11 mouse cellular contexts compared by ENCODE assay signal in the genomic region with DNA sequence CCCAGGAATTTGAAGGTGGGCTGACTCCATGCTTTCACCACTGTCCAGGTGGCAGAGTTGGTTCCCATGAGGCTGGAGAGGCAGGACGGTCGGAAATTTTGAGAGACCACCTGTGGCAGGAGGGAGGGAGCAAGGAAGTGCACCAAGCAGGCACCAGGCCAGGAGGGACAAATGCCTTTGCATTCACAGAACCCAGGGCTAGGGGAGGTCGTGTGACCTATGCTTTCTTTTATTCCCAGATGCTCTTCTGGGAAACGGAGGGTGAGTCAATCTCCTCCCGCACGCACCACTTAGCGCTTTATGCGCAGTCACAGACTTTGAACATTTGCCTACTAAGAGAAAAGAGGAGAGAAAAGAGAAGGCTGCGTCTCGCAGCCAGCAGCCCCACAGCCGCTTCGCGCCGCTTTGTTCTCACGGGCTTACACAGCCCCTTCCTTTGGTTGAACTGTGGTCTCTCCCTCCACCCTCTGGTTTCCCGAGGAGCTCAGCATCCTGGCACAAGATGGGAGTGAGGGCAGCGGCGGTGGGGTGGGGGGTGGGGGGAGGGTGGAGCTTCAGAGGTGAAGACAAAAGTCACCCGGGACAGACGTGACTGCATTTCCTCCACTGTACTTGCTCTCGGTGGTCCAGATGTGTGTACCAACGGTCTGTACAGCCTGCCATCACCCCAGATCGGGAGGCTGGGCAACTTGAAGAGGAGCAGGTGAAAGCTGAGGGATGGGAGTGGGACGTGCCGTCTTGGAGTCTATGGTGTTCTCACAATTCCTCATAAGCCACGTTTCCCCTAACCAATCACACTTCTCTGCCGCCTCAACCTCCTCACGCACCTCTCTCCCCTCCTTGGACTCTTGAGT. TPM values are rescaled to one million over a fixed set of nuclear protein-coding genes. Genes with fewer than 3 reads are reported as not detected.
DNase-seq lines count a peak whose midpoint lies in the region; ATAC-seq and TF ChIP-seq lines count a peak whose summit lies in the region.
"Had no signal": no experiment of that assay in that cellular context is flagged by ENCODE, and none has a peak within 500 bp of the region (broad histone marks: within the 10 kb centered on the region; RNA-seq: fewer than 3 reads in every experiment).

No protein-coding gene starts in this region.

- H3K4me3 ChIP-seq in heart, embryonic 14.5 days (ENCODE audit: control insufficient read depth in 1 of 2, insufficient read depth in 1 of 2, low read depth in 1 of 2, low read length in 2 of 2), result peak overlapping the region; percentile 21 to 32
- peak overlapping the region; percentile 31 for H3K4me3 ChIP-seq in hindbrain, embryonic 13.5 days
- H3K4me3 ChIP-seq in midbrain, postnatal 0 days (ENCODE audit: low read depth, low read length), result peak overlapping the region; percentile 30; the same call in 1 of the 2 replicates
- H3K4me3 ChIP-seq: myocyte had no signal

- H3K27me3 ChIP-seq in heart, embryonic 14.5 days (ENCODE audit: control insufficient read depth, insufficient read depth, low read length), result peaks cover 22% of the 10 kb centered on the region
- H3K27me3 ChIP-seq in hindbrain, embryonic 13.5 days, result peaks cover 20% of the 10 kb centered on the region
- peaks cover 7% of the 10 kb centered on the region; the same call in 1 of the 2 replicates for H3K27me3 ChIP-seq in midbrain, postnatal 0 days (ENCODE audit: insufficient read depth, low read length)

- intact Hi-C loops in left cerebral cortex, postnatal 25 days (cut with DNase I), result no loop called here

- DNase-seq in heart, adult 11 months, result no peak
- peak; percentile 51 for DNase-seq in embryo, embryonic 10 days (ENCODE audit: low spot score)
- DNase-seq in midbrain, postnatal 0 days (ENCODE audit: low spot score), result peak; percentile 27
- DNase-seq in adrenal gland, postnatal 10 days, result no peak
- no peak for DNase-seq in left cerebral cortex, postnatal 25 days (ENCODE audit: low spot score in 2 of 2)
- no peak for DNase-seq in layer of hippocampus, adult 18-20 months (ENCODE audit: low spot score in 2 of 2)
- DNase-seq: kidney, postnatal 14 days had no signal

- no peak overlapping the region for H3K27ac ChIP-seq in heart, embryonic 14.5 days (replicated peaks in 1 of 2; ENCODE audit: control insufficient read depth in 1 of 2, insufficient read depth in 1 of 2, low read depth in 2 of 2, low read length in 2 of 2)
- no peak overlapping the region for H3K27ac ChIP-seq in hindbrain, embryonic 13.5 days
- no peak overlapping the region for H3K27ac ChIP-seq in midbrain, postnatal 0 days (ENCODE audit: low read depth, low read length)

- H3K9me3 ChIP-seq in heart, embryonic 14.5 days (ENCODE audit: control insufficient read depth, low read length), result no peaks in the 10 kb centered on the region
- no peaks in the 10 kb centered on the region for H3K9me3 ChIP-seq in hindbrain, embryonic 13.5 days
- H3K9me3 ChIP-seq in midbrain, postnatal 0 days (ENCODE audit: low read length), result no peaks in the 10 kb centered on the region

- ATAC-seq in heart, embryonic 14.5 days (ENCODE audit: insufficient number of reproducible peaks, insufficient read depth, low FRiP score, low read depth), result no peak
- peak; percentile 75 for ATAC-seq in hindbrain, embryonic 13.5 days (ENCODE audit: low FRiP score)
- 0 out of 2 replicates have a peak, but pooled peaks have one; percentile 27 for ATAC-seq in midbrain, postnatal 0 days (ENCODE audit: low FRiP score)

- H3K36me3 ChIP-seq in heart, embryonic 14.5 days (ENCODE audit: control insufficient read depth, insufficient read depth, low read length), result no peaks in the 10 kb centered on the region
- no peaks in the 10 kb centered on the region for H3K36me3 ChIP-seq in hindbrain, embryonic 13.5 days
- H3K36me3 ChIP-seq in midbrain, postnatal 0 days (ENCODE audit: insufficient read depth, low read length), result no peaks in the 10 kb centered on the region

- 4% methylated on average over 28 of the region's 28 CpGs for WGBS in heart, embryonic 14.5 days
- 3% methylated on average over 28 of the region's 28 CpGs for WGBS in hindbrain, embryonic 13.5 days
- 3% methylated on average over 28 of the region's 28 CpGs for WGBS in midbrain, postnatal 0 days

- peaks cover 0 to 6% of the 10 kb centered on the region in 2 experiments; a peak in 2 of 4 replicates for H3K4me1 ChIP-seq in heart, embryonic 14.5 days (ENCODE audit: control insufficient read depth in 2 of 2, insufficient read depth in 2 of 2, low read length in 2 of 2)
- peaks cover 14% of the 10 kb centered on the region for H3K4me1 ChIP-seq in hindbrain, embryonic 13.5 days (replicated peaks)
- peaks cover 3% of the 10 kb centered on the region; the same call in 1 of the 2 replicates for H3K4me1 ChIP-seq in midbrain, postnatal 0 days (ENCODE audit: insufficient read depth, low read length)

- peak overlapping the region; percentile 52; the same call in 1 of the 2 replicates for H3K9ac ChIP-seq in heart, embryonic 14.5 days (ENCODE audit: low read length)
- H3K9ac ChIP-seq in hindbrain, embryonic 13.5 days, result peak overlapping the region; percentile 62
- peak overlapping the region; percentile 44 for H3K9ac ChIP-seq in midbrain, postnatal 0 days (replicated peaks; ENCODE audit: low read length, poor library complexity, severe bottlenecking)

- TF ChIP-seq CTCF in midbrain, postnatal 0 days (IDR thresholded peaks at IDR 0.05), result no peak

- peak overlapping the region; percentile 63 for H3K4me2 ChIP-seq in heart, embryonic 14.5 days (ENCODE audit: low read length)
- H3K4me2 ChIP-seq in hindbrain, embryonic 13.5 days, result peak overlapping the region; percentile 59
- peak overlapping the region; percentile 61 for H3K4me2 ChIP-seq in midbrain, postnatal 0 days (ENCODE audit: low read depth, low read length, poor library complexity, severe bottlenecking)

RNA-seq across cellular contexts. Expression of gene 2300002M23Rik, which starts 2.1 kb away (rescaled TPM):
- polyA plus RNA-seq in heart, embryonic 14.5 days (2014; fragmentation: Nextera tagmentation; extraction: Ambion mirVana), result not detected in 2 replicates
- not detected in 2 replicates for polyA plus RNA-seq in hindbrain, embryonic 13.5 days (2015; fragmentation: Nextera tagmentation; extraction: Ambion mirVana)
- not detected in 2 replicates for total RNA-seq in midbrain, postnatal 0 days (2014; rRNA removed)
- polyA plus RNA-seq in midbrain, postnatal 0 days (2015; fragmentation: Nextera tagmentation; extraction: Ambion mirVana), result not detected in 2 replicates
- not detected for total RNA-seq in adrenal gland, postnatal 10 days (2021)
- total RNA-seq in left cerebral cortex, postnatal 25 days (2021), result not detected
- total RNA-seq in layer of hippocampus, adult 18-20 months (2021), result not detected
- polyA plus RNA-seq: C2C12, myocyte had no signal

RNA-seq across cellular contexts. Expression of gene Cdsn, which starts 17.4 kb away (rescaled TPM):
- 0.50 and 0.57 TPM in 2 replicates for polyA plus RNA-seq in heart, embryonic 14.5 days (2014; fragmentation: Nextera tagmentation; extraction: Ambion mirVana)
- 0.12 and 0.14 TPM in 2 replicates for polyA plus RNA-seq in hindbrain, embryonic 13.5 days (2015; fragmentation: Nextera tagmentation; extraction: Ambion mirVana)
- total RNA-seq in midbrain, postnatal 0 days (2014; rRNA removed), result 1.2 TPM in 1 of 2 replicates, not detected in the other
- polyA plus RNA-seq in midbrain, postnatal 0 days (2015; fragmentation: Nextera tagmentation; extraction: Ambion mirVana), result 0.06 and 0.22 TPM in 2 replicates
- total RNA-seq in adrenal gland, postnatal 10 days (2021), result under 1 TPM; 0.24 to 0.30 TPM
- 1 to 10 TPM; 1.1 to 1.3 TPM for total RNA-seq in left cerebral cortex, postnatal 25 days (2021)
- under 1 TPM; 0.20 to 0.22 TPM for total RNA-seq in layer of hippocampus, adult 18-20 months (2021)

RNA-seq across cellular contexts. Expression of gene Sfta2, which starts 32.0 kb away (rescaled TPM):
- not detected in 2 replicates for polyA plus RNA-seq in heart, embryonic 14.5 days (2014; fragmentation: Nextera tagmentation; extraction: Ambion mirVana)
- not detected in 2 replicates for polyA plus RNA-seq in hindbrain, embryonic 13.5 days (2015; fragmentation: Nextera tagmentation; extraction: Ambion mirVana)
- not detected in 2 replicates for total RNA-seq in midbrain, postnatal 0 days (2014; rRNA removed)
- polyA plus RNA-seq in midbrain, postnatal 0 days (2015; fragmentation: Nextera tagmentation; extraction: Ambion mirVana), result not detected in 2 replicates
- not detected for total RNA-seq in adrenal gland, postnatal 10 days (2021)
- not detected for total RNA-seq in left cerebral cortex, postnatal 25 days (2021)
- total RNA-seq in layer of hippocampus, adult 18-20 months (2021), result not detected
- polyA plus RNA-seq: C2C12, myocyte had no signal

RNA-seq across cellular contexts. Expression of gene Psors1c2, which starts 36.3 kb away (rescaled TPM):
- polyA plus RNA-seq in heart, embryonic 14.5 days (2014; fragmentation: Nextera tagmentation; extraction: Ambion mirVana), result 0.66 TPM in 1 of 2 replicates, not detected in the other
- 0.68 and 1.4 TPM in 2 replicates for polyA plus RNA-seq in hindbrain, embryonic 13.5 days (2015; fragmentation: Nextera tagmentation; extraction: Ambion mirVana)
- total RNA-seq in midbrain, postnatal 0 days (2014; rRNA removed), result not detected in 2 replicates
- 0.43 TPM in 1 of 2 replicates, not detected in the other for polyA plus RNA-seq in midbrain, postnatal 0 days (2015; fragmentation: Nextera tagmentation; extraction: Ambion mirVana)
- total RNA-seq in adrenal gland, postnatal 10 days (2021), result not detected
- total RNA-seq in left cerebral cortex, postnatal 25 days (2021), result under 1 TPM; 0.60 to 0.82 TPM
- total RNA-seq in layer of hippocampus, adult 18-20 months (2021), result under 1 TPM; 0.41 to 0.79 TPM

RNA-seq across cellular contexts. Expression of gene Cchcr1, which starts 52.4 kb away (rescaled TPM):
- polyA plus RNA-seq in heart, embryonic 14.5 days (2014; fragmentation: Nextera tagmentation; extraction: Ambion mirVana), result 10.2 and 10.4 TPM in 2 replicates
- 6.3 and 7.6 TPM in 2 replicates for polyA plus RNA-seq in hindbrain, embryonic 13.5 days (2015; fragmentation: Nextera tagmentation; extraction: Ambion mirVana)
- total RNA-seq in midbrain, postnatal 0 days (2014; rRNA removed), result 3.5 and 4.0 TPM in 2 replicates
- 1.9 and 2.1 TPM in 2 replicates for polyA plus RNA-seq in midbrain, postnatal 0 days (2015; fragmentation: Nextera tagmentation; extraction: Ambion mirVana)
- total RNA-seq in adrenal gland, postnatal 10 days (2021), result 10 to 100 TPM in 1 of 2 experiments, 1 to 10 TPM in 1; 9.9 to 15.8 TPM
- total RNA-seq in left cerebral cortex, postnatal 25 days (2021), result 10 to 100 TPM; 10.0 to 11.9 TPM
- total RNA-seq in layer of hippocampus, adult 18-20 months (2021), result 10 to 100 TPM in 1 of 2 experiments, 1 to 10 TPM in 1; 9.5 to 12.0 TPM

Comparison
In these comparisons a context has a peak if more than half of its experiments do, and no peak if none do; other contexts are left out.
1. DNase-seq: peak in embryo, embryonic 10 days (single experiment) and midbrain, postnatal 0 days (single experiment); none in heart, adult 11 months (single experiment), adrenal gland, postnatal 10 days (single experiment), left cerebral cortex, postnatal 25 days (0 of 2) and layer of hippocampus, adult 18-20 months (0 of 2).
2. Peak in every context shown above with its lines, with median percentiles within 50 percentile points of each other: H3K4me2 ChIP-seq, H3K4me3 ChIP-seq and H3K9ac ChIP-seq.